Mouse (Mus musculus) heart, postnatal 0 days (tissue): Measurements from ENCODE around the gene Prss23. TPM values are rescaled to one million over a fixed set of nuclear protein-coding genes. Genes with fewer than 3 reads are reported as not detected.

ENCODE experiments used
- ATAC-seq: fragments of 200-750 bp; cut with Nextera tagmentation; 2 replicates; pipeline ENCODE4 v1.8.0; 2017; ENCODE audit warnings: low read depth, moderate number of reproducible peaks, moderate library complexity; ENCODE audit not compliant: insufficient read depth
- DNase-seq: peaks from one replicate; pipeline ENCODE4 v3.0.0-alpha.2; 2016; ENCODE audit warnings: low spot score
- H3K27ac ChIP-seq: fragments of 300-500 bp; sonication (generic); 2 replicates; pipeline ENCODE4 v1.5.1; 2014; ENCODE audit warnings: low read depth, mild to moderate bottlenecking
- H3K27me3 ChIP-seq: fragments of 300-500 bp; sonication (generic); 2 replicates; pipeline ENCODE4 v1.6.1; 2014; ENCODE audit warnings: low read length, mixed read lengths; ENCODE audit not compliant: control insufficient read depth, insufficient read depth
- H3K36me3 ChIP-seq: fragments of 300-500 bp; sonication (generic); replicated peaks from 2 replicates; pipeline ENCODE4 v1.6.1; 2014; ENCODE audit warnings: low read length, mixed read lengths; ENCODE audit not compliant: control insufficient read depth, insufficient read depth
- H3K4me1 ChIP-seq: fragments of 300-500 bp; sonication (generic); 2 replicates; pipeline ENCODE4 v1.6.1; 2014; ENCODE audit warnings: antibody characterized with exemption; ENCODE audit not compliant: control insufficient read depth, insufficient read depth
- H3K4me2 ChIP-seq: fragments of 300-500 bp; sonication (generic); 2 replicates; pipeline ENCODE4 v1.6.1; 2014; ENCODE audit warnings: low read depth, mild to moderate bottlenecking, low read length, moderate library complexity
- H3K4me3 ChIP-seq: fragments of 300-500 bp; sonication (generic); 2 replicates; pipeline ENCODE4 v1.5.1; 2014; ENCODE audit warnings: low read depth, low read length
- H3K9ac ChIP-seq: fragments of 300-500 bp; sonication (generic); replicated peaks from 2 replicates; pipeline ENCODE4 v1.6.1; 2014; ENCODE audit warnings: low read depth, low read length, mixed read lengths
- H3K9me3 ChIP-seq: fragments of 300-500 bp; sonication (generic); replicated peaks from 2 replicates; pipeline ENCODE4 v1.6.1; 2016; ENCODE audit warnings: low read length; ENCODE audit not compliant: control insufficient read depth
- CTCF ChIP-seq: IDR thresholded peaks from 2 replicates; pipeline ENCODE4 v1.5.1; 2016; ENCODE audit warnings: antibody characterized with exemption, control low read depth, low read depth
- EP300 ChIP-seq: IDR thresholded peaks from 2 replicates; pipeline ENCODE4 v1.6.1; 2016; ENCODE audit warnings: antibody characterized with exemption, low read depth
- WGBS: fragments of 180-500 bp; shearing (Covaris S2); extraction: QIAGEN DNeasy Blood & Tissue Kit; methylation state at CpG from one replicate; pipeline ENCODE4 v1.1.7; 2014; 5-methylcytosine and 5-hydroxymethylcytosine counted together
- polyA plus RNA-seq: library from polyadenylated mRNA; unstranded; fragments of >200 nt; fragmentation: Nextera tagmentation; extraction: Ambion mirVana; gene quantifications from 2 replicates; pipeline ENCODE4 v1.2.1, GENCODE M21; 2015
- total RNA-seq: library from RNA; depleted of rRNA; stranded (reverse); fragments of >200 nt; gene quantifications from 2 replicates; pipeline ENCODE4 v1.2.3, GENCODE M21; 2014; ENCODE audit warnings: low replicate concordance

The Prss23 gene
- total and polyA plus RNA-seq, 2 experiments from 2014 or later = 22.9 to 25.3 TPM

- Histone ChIP-seq H3K9ac (no peak overlapping the region; the same call in 1 of the 2 replicates), H3K27ac (no peak overlapping the region), H3K9me3 (no peaks in the 10 kb centered on the region), H3K4me2 (peak overlapping the region; percentile 59), H3K4me3 (peak overlapping the region; percentile 30), H3K4me1 (no peaks in the 10 kb centered on the region), H3K36me3 (no peaks in the 10 kb centered on the region), H3K27me3 (no peaks in the 10 kb centered on the region)
- peak; percentile 69 for TF ChIP-seq CTCF
- TF ChIP-seq EP300 = no peak
- WGBS = 20% methylated on average over 17 of the region's 17 CpGs
- DNase-seq = peak; percentile 78
- ATAC-seq = peak; percentile 53
These were observed 27.3 kb downstream of the Prss23 start for GRCm38 (mm10) chr7:89499516-89500307.

GRCm38 (mm10) chr7:89483769-89484568 lies 43.0 kb downstream of the Prss23 start:
- H3K36me3 ChIP-seq = no peaks in the 10 kb centered on the region
- no peak overlapping the region for H3K9ac ChIP-seq
- TF ChIP-seq EP300 = no peak
- TF ChIP-seq CTCF = no peak
- H3K4me3 ChIP-seq = no peak overlapping the region
- DNase-seq = no peak
- H3K9me3 ChIP-seq = no peaks in the 10 kb centered on the region
- H3K4me2 ChIP-seq = no peak overlapping the region
- no peak overlapping the region for H3K27ac ChIP-seq
- ATAC-seq = peak; percentile 30; the same call in 1 of the 2 replicates
- H3K4me1 ChIP-seq = no peaks in the 10 kb centered on the region
- 46% methylated on average over 7 of the region's 7 CpGs for WGBS
- H3K27me3 ChIP-seq = no peaks in the 10 kb centered on the region

GRCm38 (mm10) chr7:89481723-89482122 lies 45.3 kb downstream of the Prss23 start:
- H3K27me3 ChIP-seq = no peaks in the 10 kb centered on the region
- no peak overlapping the region for H3K9ac ChIP-seq
- H3K4me1 ChIP-seq = no peaks in the 10 kb centered on the region
- H3K4me3 ChIP-seq = no peak overlapping the region
- no peak for ATAC-seq
- TF ChIP-seq CTCF (no peak), EP300 (no peak)
- H3K4me2 ChIP-seq = no peak overlapping the region
- H3K36me3 ChIP-seq = no peaks in the 10 kb centered on the region
- 54% methylated on average over 3 of the region's 3 CpGs for WGBS
- no peak overlapping the region for H3K27ac ChIP-seq
- H3K9me3 ChIP-seq = no peaks in the 10 kb centered on the region
- no peak for DNase-seq

GRCm38 (mm10) chr7:89478490-89478889 lies 48.5 kb downstream of the Prss23 start:
- H3K27me3 ChIP-seq = 0 out of 2 replicates have a peak, but pooled peaks cover 6% of the 10 kb centered on the region

GRCm38 (mm10) chr7:89477294-89477999 lies 49.5 kb downstream of the Prss23 start:
- H3K4me3 ChIP-seq = no peak overlapping the region
- DNase-seq = peak; percentile 64
- H3K4me1 ChIP-seq = peaks cover 10% of the 10 kb centered on the region; the same call in 1 of the 2 replicates
- TF ChIP-seq CTCF = peak; percentile 77
- no peak for TF ChIP-seq EP300
- no peak overlapping the region for H3K4me2 ChIP-seq
- no peak overlapping the region for H3K9ac ChIP-seq
- no peaks in the 10 kb centered on the region for H3K9me3 ChIP-seq
- H3K27ac ChIP-seq = no peak overlapping the region
- no peaks in the 10 kb centered on the region for H3K36me3 ChIP-seq
- 8% methylated on average over 1 of the region's 1 CpGs for WGBS
- H3K27me3 ChIP-seq = 0 out of 2 replicates have a peak, but pooled peaks cover 6% of the 10 kb centered on the region
- peak; percentile 31; the same call in 1 of the 2 replicates for ATAC-seq

More at GRCm38 (mm10) chr7:89478490-89478889, 48.5 kb downstream of the Prss23 start:
- Histone ChIP-seq H3K27ac (no peak overlapping the region), H3K4me1 (0 out of 2 replicates have a peak, but pooled peaks cover 6% of the 10 kb centered on the region), H3K36me3 (no peaks in the 10 kb centered on the region), H3K4me3 (no peak overlapping the region), H3K9me3 (no peaks in the 10 kb centered on the region), H3K4me2 (no peak overlapping the region), H3K9ac (no peak overlapping the region)
- ATAC-seq (peak; percentile 40; the same call in 1 of the 2 replicates), DNase-seq (no peak)
- WGBS = 71% methylated on average over 2 of the region's 2 CpGs
- TF ChIP-seq EP300 (no peak), CTCF (no peak)
